Mouse (Mus musculus): ENCODE measurements at regions not wholly inside any gene's neighbourhood (a gene's known extent, or its start where the extent isn't known, plus 50 kb on each side); places are given as distances from the start of the nearest gene placed in this dataset.

DNA sequence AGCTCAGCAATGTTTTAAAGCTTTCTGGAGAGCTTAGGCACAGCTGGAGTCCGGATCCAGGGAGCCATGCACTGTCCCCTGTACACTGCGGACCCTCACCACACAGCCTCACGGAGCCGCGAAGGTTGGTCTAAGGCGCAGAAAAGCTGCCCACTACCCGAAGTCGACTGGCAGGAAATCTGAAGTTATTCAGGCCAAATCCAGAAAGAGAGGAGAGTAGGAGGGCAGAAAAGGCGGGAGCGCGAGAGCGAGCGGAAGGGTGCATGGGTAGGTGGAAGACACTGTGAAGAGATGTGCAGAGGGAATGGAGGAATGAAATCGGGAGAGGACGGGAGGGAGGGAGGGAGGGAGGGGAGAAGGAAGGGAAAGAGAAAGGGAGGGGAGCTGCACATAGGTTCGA is 51.2 kb upstream of the Kdm8 start:
- Histone ChIP-seq H3K27me3 (ENCODE audit: insufficient read depth, poor library complexity, severe bottlenecking) (peaks cover 36% of the 10 kb centered on the region), H3K9me3 (no peaks in the 10 kb centered on the region), H3K4me1 (peaks cover 12% of the 10 kb centered on the region; the same call in 1 of the 2 replicates), H3K27ac (peak overlapping the region; percentile 83), H3K4me3 (peak overlapping the region; percentile 61), H3K36me3 (no peaks in the 10 kb centered on the region)
- no peak for DNase-seq (ENCODE audit: low spot score)
- 1% methylated on average over 16 of the region's 16 CpGs for WGBS

DNA sequence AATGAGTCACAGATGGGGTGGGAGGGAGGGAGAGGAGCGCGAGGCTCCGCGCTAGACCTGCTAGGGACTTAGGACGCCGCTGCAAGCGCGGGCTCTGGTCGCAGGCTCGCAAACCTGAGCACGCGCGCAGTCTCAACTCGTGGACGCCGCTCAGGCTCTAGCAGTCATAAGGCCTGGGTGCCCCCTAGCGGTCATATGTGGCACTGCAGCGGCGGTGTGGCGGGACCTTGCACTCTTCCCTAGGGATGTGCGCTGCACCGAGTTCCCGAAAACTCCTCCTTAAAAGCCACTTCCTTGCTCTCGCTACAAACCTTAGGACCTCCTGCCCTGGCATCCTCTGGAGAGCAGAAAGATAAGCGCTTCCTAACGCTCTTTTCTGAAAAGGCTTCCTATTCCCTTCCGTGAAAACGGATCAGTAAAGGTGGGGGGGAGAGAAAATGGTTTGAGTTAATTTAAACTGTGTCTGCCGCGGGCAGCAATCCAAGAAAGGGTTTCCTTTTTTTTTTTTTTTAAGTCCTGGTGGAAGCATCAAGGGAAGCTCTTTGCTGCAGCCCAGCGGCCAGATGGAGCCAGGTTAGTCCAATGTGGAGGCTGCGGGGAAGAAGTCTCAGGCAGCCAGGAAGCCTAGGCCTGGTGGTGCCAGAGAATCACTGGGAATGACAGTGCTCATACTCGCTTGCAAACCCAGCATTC is 50.7 kb upstream of the Kdm8 start:
- no peaks in the 10 kb centered on the region for H3K9me3 ChIP-seq
- no peaks in the 10 kb centered on the region for H3K36me3 ChIP-seq
- H3K4me3 ChIP-seq, result peak overlapping the region; percentile 61
- peaks cover 12% of the 10 kb centered on the region; the same call in 1 of the 2 replicates for H3K4me1 ChIP-seq
- peaks cover 36% of the 10 kb centered on the region for H3K27me3 ChIP-seq (ENCODE audit: insufficient read depth, poor library complexity, severe bottlenecking)
- peak; percentile 94 for DNase-seq (ENCODE audit: low spot score)
- peak overlapping the region; percentile 83 for H3K27ac ChIP-seq
- under 1% methylated on average over 33 of the region's 33 CpGs for WGBS

Data from heart, embryonic 10.5 days (tissue).